Mouse (Mus musculus): ENCODE measurements around the gene Srsf5. TPM values are rescaled to one million over a fixed set of nuclear protein-coding genes. Genes with fewer than 3 reads are reported as not detected.
A peak's percentile ranks its signal among the peaks of the same experiment; 100 is the strongest.
"Not testable (repeated sequence)": the region's sequence is repeated elsewhere in the genome, so short reads cannot be mapped to it uniquely, and the experiment has no call there.

Srsf5 gene
- total RNA-seq, 2 experiments from 2014 or later, result 330 to 760 TPM

- no peak for ATAC-seq (replicated peaks; ENCODE audit: low FRiP score, low TSS enrichment, poor library complexity, severe bottlenecking)
Measured at GRCm38 (mm10) chr12:80944204-80944603, 1.1 kb upstream of the Srsf5 start.

- peak; percentile 18; the same call in 1 of the 2 replicates for ATAC-seq (replicated peaks; ENCODE audit: low FRiP score, low TSS enrichment, poor library complexity, severe bottlenecking)
Measured at GRCm38 (mm10) chr12:80944963-80945333, 356 bp upstream of the Srsf5 start.

- peak; percentile 80 for ATAC-seq (replicated peaks; ENCODE audit: low FRiP score, low TSS enrichment, poor library complexity, severe bottlenecking)
Measured at GRCm38 (mm10) chr12:80945996-80946355, 672 bp downstream of the Srsf5 start.

GRCm38 (mm10) chr12:80948202-80948601 is 2.9 kb downstream of the Srsf5 start:
- no peak for ATAC-seq (replicated peaks; ENCODE audit: low FRiP score, low TSS enrichment, poor library complexity, severe bottlenecking)

GRCm38 (mm10) chr12:80949603-80950002 is 4.3 kb downstream of the Srsf5 start:
- ATAC-seq (replicated peaks; ENCODE audit: low FRiP score, low TSS enrichment, poor library complexity, severe bottlenecking), result not testable (repeated sequence)

GRCm38 (mm10) chr12:80951640-80952219 is 6.4 kb downstream of the Srsf5 start:
- 0 out of 2 replicates have a peak, but pooled peaks have one; percentile 24 for ATAC-seq (replicated peaks; ENCODE audit: low FRiP score, low TSS enrichment, poor library complexity, severe bottlenecking)

GRCm38 (mm10) chr12:80952526-80952925 is 7.2 kb downstream of the Srsf5 start:
- ATAC-seq (replicated peaks; ENCODE audit: low FRiP score, low TSS enrichment, poor library complexity, severe bottlenecking), result 0 out of 2 replicates have a peak, but pooled peaks have one; percentile 11

- no peak for ATAC-seq (replicated peaks; ENCODE audit: low FRiP score, low TSS enrichment, poor library complexity, severe bottlenecking)
Measured at GRCm38 (mm10) chr12:80956039-80956438, 10.7 kb downstream of the Srsf5 start.

GRCm38 (mm10) chr12:80957961-80958360 is 12.7 kb downstream of the Srsf5 start:
- no peak for ATAC-seq (replicated peaks; ENCODE audit: low FRiP score, low TSS enrichment, poor library complexity, severe bottlenecking)

- no peak for ATAC-seq (replicated peaks; ENCODE audit: low FRiP score, low TSS enrichment, poor library complexity, severe bottlenecking)
Measured at GRCm38 (mm10) chr12:80962566-80962965, 17.3 kb downstream of the Srsf5 start.

- ATAC-seq (replicated peaks; ENCODE audit: low FRiP score, low TSS enrichment, poor library complexity, severe bottlenecking), result no peak
Measured at GRCm38 (mm10) chr12:80966059-80966838, 20.9 kb downstream of the Srsf5 start.

GRCm38 (mm10) chr12:80967918-80968317 is 22.6 kb downstream of the Srsf5 start:
- ATAC-seq (replicated peaks; ENCODE audit: low FRiP score, low TSS enrichment, poor library complexity, severe bottlenecking), result no peak

GRCm38 (mm10) chr12:80968605-80969004 is 23.3 kb downstream of the Srsf5 start, which contains the start of gene Slc10a1:
Gene Slc10a1, minus strand, starts transcription at chr12:80968705.
- ATAC-seq (replicated peaks; ENCODE audit: low FRiP score, low TSS enrichment, poor library complexity, severe bottlenecking), result no peak

GRCm38 (mm10) chr12:80970181-80970705 is 24.9 kb downstream of the Srsf5 start:
- no peak for ATAC-seq (replicated peaks; ENCODE audit: low FRiP score, low TSS enrichment, poor library complexity, severe bottlenecking)

GRCm38 (mm10) chr12:80971756-80972155 is 26.5 kb downstream of the Srsf5 start:
- no peak for ATAC-seq (replicated peaks; ENCODE audit: low FRiP score, low TSS enrichment, poor library complexity, severe bottlenecking)

GRCm38 (mm10) chr12:80975939-80976671 is 30.8 kb downstream of the Srsf5 start:
- no peak for ATAC-seq (replicated peaks; ENCODE audit: low FRiP score, low TSS enrichment, poor library complexity, severe bottlenecking)

- ATAC-seq (replicated peaks; ENCODE audit: low FRiP score, low TSS enrichment, poor library complexity, severe bottlenecking), result peak; percentile 68
Measured at GRCm38 (mm10) chr12:80982326-80982725, 37.0 kb downstream of the Srsf5 start.

- no peak for ATAC-seq (replicated peaks; ENCODE audit: low FRiP score, low TSS enrichment, poor library complexity, severe bottlenecking)
Measured at GRCm38 (mm10) chr12:80983695-80984094, 38.4 kb downstream of the Srsf5 start.

- ATAC-seq (replicated peaks; ENCODE audit: low FRiP score, low TSS enrichment, poor library complexity, severe bottlenecking), result no peak
Measured at GRCm38 (mm10) chr12:80986628-80987027, 41.3 kb downstream of the Srsf5 start.

GRCm38 (mm10) chr12:80988286-80988685 is 43.0 kb downstream of the Srsf5 start:
- ATAC-seq (replicated peaks; ENCODE audit: low FRiP score, low TSS enrichment, poor library complexity, severe bottlenecking), result no peak
